Mouse (Mus musculus) midbrain, embryonic 12.5 days (tissue): ENCODE results near the gene Sparc. TPM values are rescaled to one million over a fixed set of nuclear protein-coding genes. Genes with fewer than 3 reads are reported as not detected.

Experiments used
- ATAC-seq: fragments of 200-750 bp; cut with Nextera tagmentation; 2 replicates; pipeline ENCODE4 v1.8.0; 2017; ENCODE audit warnings: low read depth, moderate TSS enrichment, moderate library complexity; ENCODE audit not compliant: low FRiP score
- H3K27ac ChIP-seq: fragments of 300-500 bp; sonication (generic); replicated peaks from 2 replicates; pipeline ENCODE4 v1.5.1; 2016; ENCODE audit warnings: mild to moderate bottlenecking
- H3K27me3 ChIP-seq: fragments of 300-500 bp; sonication (generic); 2 replicates; pipeline ENCODE4 v1.6.1; 2016; ENCODE audit warnings: mild to moderate bottlenecking
- H3K36me3 ChIP-seq: fragments of 300-500 bp; sonication (generic); 2 replicates; pipeline ENCODE4 v1.6.1; 2016
- H3K4me1 ChIP-seq: fragments of 300-500 bp; sonication (generic); 2 replicates; pipeline ENCODE4 v1.6.1; 2016
- H3K4me2 ChIP-seq: fragments of 300-500 bp; sonication (generic); replicated peaks from 2 replicates; pipeline ENCODE4 v1.6.1; 2016; ENCODE audit warnings: mild to moderate bottlenecking, moderate library complexity
- H3K4me3 ChIP-seq: fragments of 300-500 bp; sonication (generic); 2 replicates; pipeline ENCODE4 v1.5.1; 2016; ENCODE audit warnings: mild to moderate bottlenecking
- H3K9ac ChIP-seq: fragments of 300-500 bp; sonication (generic); replicated peaks from 2 replicates; pipeline ENCODE4 v1.6.1; 2016; ENCODE audit warnings: mild to moderate bottlenecking, moderate library complexity
- H3K9me3 ChIP-seq: fragments of 300-500 bp; sonication (generic); 2 replicates; pipeline ENCODE4 v1.6.1; 2016; ENCODE audit warnings: mild to moderate bottlenecking
- WGBS: fragments of 180-500 bp; shearing (Covaris S2); methylation state at CpG from one replicate; pipeline ENCODE4 v1.1.7; 2016; 5-methylcytosine and 5-hydroxymethylcytosine counted together
- polyA plus RNA-seq: library from polyadenylated mRNA; unstranded; fragments of >200 nt; fragmentation: Nextera tagmentation; extraction: Ambion mirVana; gene quantifications from 2 replicates; pipeline ENCODE4 v1.2.1, GENCODE M21; 2016

The Sparc gene
- polyA plus RNA-seq, 1 experiment from 2014 or later, result 579 TPM

- Histone ChIP-seq H3K4me2 (no peak overlapping the region), H3K4me1 (no peaks in the 10 kb centered on the region), H3K4me3 (no peak overlapping the region), H3K36me3 (peaks cover 25% of the 10 kb centered on the region), H3K27ac (no peak overlapping the region), H3K9me3 (no peaks in the 10 kb centered on the region), H3K27me3 (no peaks in the 10 kb centered on the region), H3K9ac (no peak overlapping the region)
- no peak for ATAC-seq
- WGBS, result 92% methylated on average over 8 of the region's 8 CpGs
These were observed 24.6 kb downstream of the Sparc start for GRCm38 (mm10) chr11:55398371-55398770.

GRCm38 (mm10) chr11:55397441-55397840, 25.5 kb downstream of the Sparc start:
- Histone ChIP-seq H3K36me3 (peaks cover 25% of the 10 kb centered on the region), H3K9ac (no peak overlapping the region), H3K27me3 (no peaks in the 10 kb centered on the region), H3K27ac (no peak overlapping the region), H3K9me3 (no peaks in the 10 kb centered on the region), H3K4me3 (no peak overlapping the region), H3K4me1 (no peaks in the 10 kb centered on the region), H3K4me2 (no peak overlapping the region)
- 91% methylated on average over 9 of the region's 9 CpGs for WGBS
- no peak for ATAC-seq

- no peaks in the 10 kb centered on the region for H3K27me3 ChIP-seq
- WGBS, result 83% methylated on average over 2 of the region's 2 CpGs
- H3K27ac ChIP-seq, result no peak overlapping the region
- no peaks in the 10 kb centered on the region for H3K9me3 ChIP-seq
- no peaks in the 10 kb centered on the region for H3K4me1 ChIP-seq
- no peak overlapping the region for H3K9ac ChIP-seq
- ATAC-seq, result no peak
- no peak overlapping the region for H3K4me2 ChIP-seq
- peaks cover 25% of the 10 kb centered on the region for H3K36me3 ChIP-seq
- no peak overlapping the region for H3K4me3 ChIP-seq
These were observed 25.9 kb downstream of the Sparc start for GRCm38 (mm10) chr11:55397036-55397435.

DNA sequence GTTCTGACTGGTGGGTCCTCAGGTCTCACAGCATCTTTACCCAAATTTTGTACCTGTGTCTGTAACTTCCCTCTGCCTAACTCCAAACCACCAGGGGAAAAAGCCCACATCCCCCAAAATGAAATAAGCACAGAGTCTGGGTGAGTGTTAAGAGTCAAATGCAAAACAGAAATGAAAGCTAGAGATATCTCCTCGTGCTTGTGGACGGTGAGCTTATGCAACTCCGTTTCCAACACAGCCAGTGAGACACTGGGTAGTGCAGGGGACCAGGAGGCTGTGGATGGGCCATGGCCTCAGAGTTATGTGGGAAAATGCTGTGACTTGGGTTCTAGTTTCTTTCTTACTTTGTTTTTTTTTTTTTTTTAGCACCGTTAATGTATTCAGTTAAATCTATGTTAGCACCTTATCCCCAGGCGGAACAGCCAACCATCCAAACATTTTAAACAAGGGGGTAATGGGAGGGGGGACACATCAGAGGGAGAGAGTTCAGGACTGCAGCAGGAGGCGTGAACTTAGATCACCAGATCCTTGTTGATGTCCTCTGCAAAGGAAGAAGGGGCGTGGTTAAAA, 27.8 kb downstream of the Sparc start:
- no peaks in the 10 kb centered on the region for H3K4me1 ChIP-seq
- no peaks in the 10 kb centered on the region for H3K9me3 ChIP-seq
- 82% methylated on average over 7 of the region's 7 CpGs for WGBS
- H3K4me3 ChIP-seq, result no peak overlapping the region
- no peak overlapping the region for H3K4me2 ChIP-seq
- peaks cover 16% of the 10 kb centered on the region for H3K36me3 ChIP-seq
- ATAC-seq, result no peak
- no peaks in the 10 kb centered on the region for H3K27me3 ChIP-seq
- no peak overlapping the region for H3K27ac ChIP-seq
- H3K9ac ChIP-seq, result no peak overlapping the region

GRCm38 (mm10) chr11:55394592-55394991, 28.4 kb downstream of the Sparc start:
- Histone ChIP-seq H3K4me3 (no peak overlapping the region), H3K36me3 (peaks cover 16% of the 10 kb centered on the region), H3K9me3 (no peaks in the 10 kb centered on the region), H3K4me1 (no peaks in the 10 kb centered on the region), H3K27me3 (no peaks in the 10 kb centered on the region), H3K4me2 (no peak overlapping the region), H3K27ac (no peak overlapping the region), H3K9ac (no peak overlapping the region)
- no peak for ATAC-seq
- WGBS, result 89% methylated on average over 6 of the region's 6 CpGs

DNA sequence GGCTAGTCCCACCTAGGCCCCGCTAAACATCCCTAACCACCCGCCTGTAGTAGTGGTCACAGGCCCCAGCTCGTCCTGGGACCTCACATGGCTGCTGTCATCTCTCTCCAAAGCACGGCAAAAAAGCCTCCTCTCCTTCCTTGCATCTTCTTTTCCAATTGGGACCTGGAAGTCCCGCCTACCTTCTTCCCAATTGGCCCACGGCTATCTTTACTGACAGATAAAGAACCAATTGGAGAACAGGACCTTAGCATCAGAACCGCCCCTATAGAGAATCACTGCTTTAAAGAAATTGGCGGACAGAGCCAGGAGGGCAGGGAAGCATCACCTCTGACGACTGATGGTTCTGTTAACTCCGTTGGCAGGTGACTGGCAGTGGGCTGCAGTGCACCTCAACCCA, 30.5 kb downstream of the Sparc start:
- no peaks in the 10 kb centered on the region for H3K4me1 ChIP-seq
- no peaks in the 10 kb centered on the region for H3K27me3 ChIP-seq
- no peak overlapping the region for H3K9ac ChIP-seq
- H3K36me3 ChIP-seq, result peaks cover 6% of the 10 kb centered on the region; the same call in 1 of the 2 replicates
- H3K4me2 ChIP-seq, result peak overlapping the region; percentile 27
- peak; percentile 60; the same call in 1 of the 2 replicates for ATAC-seq
- no peak overlapping the region for H3K4me3 ChIP-seq
- 26% methylated on average over 10 of the region's 10 CpGs for WGBS
- no peaks in the 10 kb centered on the region for H3K9me3 ChIP-seq
- no peak overlapping the region for H3K27ac ChIP-seq

DNA sequence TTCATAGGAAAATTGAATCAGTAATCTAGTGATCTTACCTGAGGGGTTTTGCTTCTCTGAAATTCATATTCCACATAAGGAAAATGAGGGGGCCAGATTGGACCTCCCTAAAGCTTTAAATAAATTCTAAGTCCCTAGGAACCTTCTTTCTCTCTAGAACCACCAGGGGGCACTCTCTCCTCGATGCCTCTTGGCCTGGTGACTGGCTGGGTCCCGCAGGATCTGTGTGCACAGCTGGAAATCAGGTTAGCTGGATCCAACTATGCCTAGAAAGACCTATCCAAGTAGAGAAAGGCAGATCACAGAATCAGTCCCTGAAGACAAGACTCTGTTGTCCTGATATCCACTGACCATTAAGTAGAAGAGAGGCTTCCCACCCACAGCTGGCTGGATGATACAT, 33.2 kb downstream of the Sparc start:
- ATAC-seq, result no peak
- 5% methylated on average over 2 of the region's 2 CpGs for WGBS

GRCm38 (mm10) chr11:55387576-55387975, 35.4 kb downstream of the Sparc start:
- H3K36me3 ChIP-seq, result no peaks in the 10 kb centered on the region

More for the DNA sequence above, 33.2 kb downstream of the Sparc start:
- H3K9ac ChIP-seq, result no peak overlapping the region
- no peaks in the 10 kb centered on the region for H3K9me3 ChIP-seq
- no peaks in the 10 kb centered on the region for H3K4me1 ChIP-seq
- H3K27me3 ChIP-seq, result no peaks in the 10 kb centered on the region
- no peaks in the 10 kb centered on the region for H3K36me3 ChIP-seq
- no peak overlapping the region for H3K4me3 ChIP-seq
- H3K4me2 ChIP-seq, result no peak overlapping the region
- H3K27ac ChIP-seq, result no peak overlapping the region

DNA sequence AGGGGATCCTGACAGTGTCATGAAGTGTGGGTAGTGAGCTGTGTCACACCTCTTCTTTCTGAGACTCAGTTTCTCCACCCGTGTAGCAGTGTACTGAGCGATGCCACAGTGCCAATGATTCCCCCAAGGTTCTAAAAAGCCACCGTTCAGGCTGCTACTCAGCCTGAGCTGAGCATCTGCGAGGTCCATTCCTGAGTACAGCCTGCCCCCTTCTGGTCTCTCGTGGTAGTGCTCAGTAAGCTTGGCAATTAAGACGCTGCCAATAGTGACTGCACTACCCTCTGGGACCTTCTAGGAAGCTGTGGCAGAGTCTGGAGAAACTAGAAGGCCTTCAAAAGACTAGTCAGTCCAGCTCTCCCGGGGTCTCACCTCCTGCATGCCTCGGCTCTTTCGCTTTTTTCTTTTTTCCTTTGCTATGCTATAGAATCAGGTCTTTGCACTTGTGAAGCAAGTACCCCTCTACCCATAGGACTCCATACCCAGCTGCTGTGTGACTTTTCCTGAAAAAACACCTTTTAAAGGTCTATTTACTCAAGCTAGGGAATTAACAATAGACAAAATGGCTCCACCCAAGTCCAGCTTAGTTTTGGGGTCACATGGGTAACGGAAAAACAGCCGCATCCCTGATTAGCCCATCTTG, 36.4 kb downstream of the Sparc start:
- WGBS, result 14% methylated on average over 11 of the region's 11 CpGs
- Histone ChIP-seq H3K9me3 (no peaks in the 10 kb centered on the region), H3K27ac (no peak overlapping the region), H3K27me3 (no peaks in the 10 kb centered on the region), H3K9ac (no peak overlapping the region), H3K4me3 (no peak overlapping the region), H3K4me2 (peak overlapping the region; percentile 20; the same call in 1 of the 2 replicates), H3K36me3 (no peaks in the 10 kb centered on the region), H3K4me1 (no peaks in the 10 kb centered on the region)
- ATAC-seq, result peak; percentile 66; the same call in 1 of the 2 replicates

More at GRCm38 (mm10) chr11:55387576-55387975, 35.4 kb downstream of the Sparc start:
- Histone ChIP-seq H3K4me2 (no peak overlapping the region), H3K9me3 (no peaks in the 10 kb centered on the region), H3K4me3 (no peak overlapping the region), H3K27me3 (no peaks in the 10 kb centered on the region), H3K9ac (no peak overlapping the region), H3K27ac (no peak overlapping the region), H3K4me1 (no peaks in the 10 kb centered on the region)
- 61% methylated on average over 8 of the region's 8 CpGs for WGBS
- ATAC-seq, result no peak

GRCm38 (mm10) chr11:55383463-55384045, 39.4 kb downstream of the Sparc start:
- Histone ChIP-seq H3K9me3 (no peaks in the 10 kb centered on the region), H3K9ac (no peak overlapping the region), H3K4me1 (no peaks in the 10 kb centered on the region), H3K27ac (no peak overlapping the region), H3K4me2 (no peak overlapping the region), H3K27me3 (no peaks in the 10 kb centered on the region), H3K36me3 (no peaks in the 10 kb centered on the region), H3K4me3 (no peak overlapping the region)
- 16% methylated on average over 6 of the region's 6 CpGs for WGBS
- no peak for ATAC-seq

DNA sequence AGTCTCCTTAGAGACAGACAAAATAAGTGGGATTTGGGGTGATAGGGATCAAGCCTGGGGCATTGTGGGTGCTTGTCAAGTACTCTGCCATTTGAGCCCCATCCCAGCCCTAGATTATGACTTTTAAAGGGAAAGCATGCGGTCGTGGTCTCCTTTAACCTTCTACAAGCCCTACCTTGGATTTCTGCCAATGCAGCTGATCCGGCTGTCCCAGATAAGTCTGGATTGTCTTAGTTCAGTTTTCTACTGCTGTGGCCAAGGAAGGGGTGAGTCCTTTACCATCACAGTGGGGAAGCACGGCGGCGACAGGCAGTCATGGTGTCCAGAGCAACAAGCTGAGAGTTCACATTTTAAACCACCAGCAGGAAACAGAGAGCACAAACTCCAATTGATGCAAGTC, 42.1 kb downstream of the Sparc start:
- H3K9ac ChIP-seq, result no peak overlapping the region
- no peak for ATAC-seq
- no peaks in the 10 kb centered on the region for H3K9me3 ChIP-seq
- no peaks in the 10 kb centered on the region for H3K36me3 ChIP-seq
- no peaks in the 10 kb centered on the region for H3K4me1 ChIP-seq
- H3K27me3 ChIP-seq, result no peaks in the 10 kb centered on the region
- no peak overlapping the region for H3K4me3 ChIP-seq
- H3K4me2 ChIP-seq, result no peak overlapping the region
- 79% methylated on average over 6 of the region's 6 CpGs for WGBS
- H3K27ac ChIP-seq, result no peak overlapping the region

DNA sequence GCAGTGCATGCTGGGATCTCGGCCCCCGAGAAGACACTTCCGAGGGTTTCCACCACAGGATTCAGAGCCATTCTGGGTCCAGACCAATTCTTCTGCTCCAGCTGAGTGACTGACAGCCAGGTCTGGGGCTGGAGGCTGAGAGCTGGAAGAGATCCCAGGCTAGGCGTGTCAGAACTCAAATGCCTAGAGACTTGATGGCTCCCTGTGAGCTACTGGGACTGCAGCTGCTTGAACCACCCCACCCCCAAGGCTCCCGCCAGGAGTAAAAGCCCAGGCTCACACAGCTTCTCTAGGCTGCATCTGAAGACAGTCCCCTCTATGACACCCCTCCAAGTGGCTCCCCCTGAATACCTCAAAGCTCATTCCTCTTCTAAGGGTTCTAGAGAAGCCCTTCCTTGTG, 44.6 kb downstream of the Sparc start:
- no peak for ATAC-seq
- 71% methylated on average over 5 of the region's 5 CpGs for WGBS
- Histone ChIP-seq H3K27me3 (no peaks in the 10 kb centered on the region), H3K4me1 (no peaks in the 10 kb centered on the region), H3K27ac (no peak overlapping the region), H3K36me3 (no peaks in the 10 kb centered on the region), H3K9ac (no peak overlapping the region), H3K9me3 (no peaks in the 10 kb centered on the region), H3K4me2 (no peak overlapping the region), H3K4me3 (no peak overlapping the region)
